Mouse (Mus musculus): ENCODE data around the gene Tex37.

DNA sequence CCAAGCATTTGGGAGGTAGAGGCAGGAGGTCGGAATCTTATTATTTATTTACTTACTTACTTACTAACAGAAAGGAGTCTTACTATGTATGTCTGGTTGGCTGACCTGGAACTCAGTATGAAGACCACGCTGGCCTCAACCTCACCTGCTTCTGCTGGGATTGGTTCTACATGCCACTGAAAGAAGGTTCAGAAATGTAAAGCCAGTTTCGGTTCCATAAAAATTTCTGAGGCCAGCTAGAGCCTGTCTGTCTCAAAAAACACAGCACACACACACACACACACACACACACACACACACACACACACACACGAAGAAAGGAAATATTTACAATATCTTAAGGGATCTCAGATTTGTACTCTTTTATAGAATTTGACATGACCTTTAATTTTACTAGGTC, 8.4 kb downstream of the Tex37 start:
- TF ChIP-seq CTCF (IDR thresholded peaks at IDR 0.05; ENCODE audit: low read depth), result no peak
- TF ChIP-seq EP300 (optimal IDR thresholded peaks at IDR 0.05), result no peak

Data from stomach, postnatal 0 days (tissue).